Mouse (Mus musculus): ENCODE measurements around the gene Ltb4r1. TPM values are rescaled to one million over a fixed set of nuclear protein-coding genes. Genes with fewer than 3 reads are reported as not detected.

Gene Ltb4r1
- polyA plus RNA-seq, 2 experiments: 0.78 to 1.1 TPM

DNA sequence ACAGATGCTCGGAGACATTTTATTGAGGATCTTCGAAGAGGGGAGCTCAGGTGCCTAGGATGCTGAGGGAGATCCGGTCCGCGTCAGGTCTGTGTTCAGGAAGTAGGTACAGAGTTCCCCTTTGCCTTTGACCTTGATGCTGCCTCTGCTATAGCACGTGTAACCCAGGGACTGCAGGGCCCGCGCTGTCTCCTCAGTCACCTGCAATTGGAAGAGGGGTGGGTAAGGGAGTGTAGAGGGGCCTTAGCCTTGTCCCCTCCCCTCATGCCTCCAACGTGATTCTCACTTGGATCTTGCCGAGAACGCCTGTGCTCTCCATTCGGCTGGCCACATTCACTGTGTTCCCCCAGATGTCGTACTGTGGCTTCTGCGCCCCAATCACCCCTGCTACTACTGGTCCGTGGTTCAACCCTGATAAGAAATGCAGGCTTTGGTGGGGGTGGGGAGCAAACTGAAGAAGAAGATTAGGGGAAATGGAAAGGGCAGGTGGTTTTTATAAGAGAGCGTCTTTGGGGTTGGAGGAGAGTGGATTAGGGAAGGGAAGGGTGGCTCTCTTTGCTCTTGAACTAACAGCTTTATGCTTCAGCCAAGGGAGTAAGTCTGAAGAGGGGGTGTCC is 3.4 kb downstream of the Ltb4r1 start:
- no peaks in the 10 kb centered on the region; the same call in 1 of the 2 replicates for H3K4me1 ChIP-seq (ENCODE audit: control insufficient read depth, insufficient read depth, low read length)
- no peak overlapping the region for H3K4me3 ChIP-seq (replicated peaks; ENCODE audit: low read length)
- no peak for ATAC-seq (ENCODE audit: low FRiP score, low read depth)
- no peak for TF ChIP-seq POLR2A (IDR thresholded peaks at IDR 0.05; ENCODE audit: borderline replicate concordance, extremely low read depth, insufficient read depth, insufficient read length)
- peaks cover 12% of the 10 kb centered on the region for H3K27me3 ChIP-seq (ENCODE audit: control insufficient read depth, insufficient read depth, low read length)
- H3K4me2 ChIP-seq (replicated peaks; ENCODE audit: low read depth, low read length, severe bottlenecking): no peak overlapping the region
- H3K36me3 ChIP-seq (ENCODE audit: control insufficient read depth, insufficient read depth, low read length): peaks cover 6% of the 10 kb centered on the region; the same call in 1 of the 2 replicates
- 75% methylated on average over 16 of the region's 16 CpGs for WGBS
- H3K9ac ChIP-seq (ENCODE audit: low read depth, low read length, severe bottlenecking): no peak overlapping the region
- no peaks in the 10 kb centered on the region for H3K9me3 ChIP-seq (ENCODE audit: control insufficient read depth, low read length)
- no peak overlapping the region for H3K27ac ChIP-seq (replicated peaks; ENCODE audit: low read depth, low read length)
- no peak for DNase-seq (ENCODE audit: low spot score)

GRCm38 (mm10) chr14:55776711-55777110 is 10.9 kb downstream of the Ltb4r1 start:
- peaks cover 4% of the 10 kb centered on the region for H3K4me1 ChIP-seq (ENCODE audit: control insufficient read depth, insufficient read depth, low read length)
- WGBS: 76% methylated on average over 7 of the region's 7 CpGs
- peaks cover 25% of the 10 kb centered on the region; the same call in 1 of the 2 replicates for H3K36me3 ChIP-seq (ENCODE audit: control insufficient read depth, insufficient read depth, low read length)
- H3K4me3 ChIP-seq (replicated peaks; ENCODE audit: low read length): no peak overlapping the region
- no peaks in the 10 kb centered on the region for H3K9me3 ChIP-seq (ENCODE audit: control insufficient read depth, low read length)
- ATAC-seq (ENCODE audit: low FRiP score, low read depth) (no peak), DNase-seq (ENCODE audit: low spot score) (no peak)
- H3K27me3 ChIP-seq (ENCODE audit: control insufficient read depth, insufficient read depth, low read length): no peaks in the 10 kb centered on the region
- no peak overlapping the region for H3K27ac ChIP-seq (replicated peaks; ENCODE audit: low read depth, low read length)
- no peak for TF ChIP-seq POLR2A (IDR thresholded peaks at IDR 0.05; ENCODE audit: borderline replicate concordance, extremely low read depth, insufficient read depth, insufficient read length)
- no peak overlapping the region for H3K4me2 ChIP-seq (replicated peaks; ENCODE audit: low read depth, low read length, severe bottlenecking)
- no peak overlapping the region for H3K9ac ChIP-seq (ENCODE audit: low read depth, low read length, severe bottlenecking)

DNA sequence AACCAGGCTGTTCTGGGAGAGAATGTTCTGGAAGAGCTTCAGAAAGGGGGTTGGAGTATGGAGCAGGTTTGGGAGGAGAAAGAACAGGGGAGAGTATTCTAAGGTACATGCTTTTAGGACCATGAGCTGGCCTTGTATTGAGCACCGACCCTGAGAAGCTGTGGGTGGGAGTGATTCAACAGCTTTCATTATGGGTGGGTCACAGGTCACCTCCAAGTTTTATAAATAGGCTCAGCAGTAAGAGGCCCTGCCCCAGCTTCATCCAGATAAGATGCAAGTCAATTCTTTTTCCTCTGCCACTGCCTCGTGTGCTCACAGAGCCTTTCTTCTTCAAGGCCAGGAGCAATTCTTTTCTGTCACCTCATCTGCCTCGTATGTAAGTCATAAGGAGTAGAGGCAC is 11.4 kb downstream of the Ltb4r1 start:
- Histone ChIP-seq H3K4me1 (ENCODE audit: control insufficient read depth, insufficient read depth, low read length) (peaks cover 8% of the 10 kb centered on the region), H3K9me3 (ENCODE audit: control insufficient read depth, low read length) (no peaks in the 10 kb centered on the region), H3K27ac (replicated peaks; ENCODE audit: low read depth, low read length) (no peak overlapping the region), H3K4me3 (replicated peaks; ENCODE audit: low read length) (no peak overlapping the region), H3K9ac (ENCODE audit: low read depth, low read length, severe bottlenecking) (no peak overlapping the region), H3K27me3 (ENCODE audit: control insufficient read depth, insufficient read depth, low read length) (no peaks in the 10 kb centered on the region), H3K4me2 (replicated peaks; ENCODE audit: low read depth, low read length, severe bottlenecking) (no peak overlapping the region), H3K36me3 (ENCODE audit: control insufficient read depth, insufficient read depth, low read length) (peaks cover 22% of the 10 kb centered on the region; the same call in 1 of the 2 replicates)
- no peak for DNase-seq (ENCODE audit: low spot score)
- no peak for ATAC-seq (ENCODE audit: low FRiP score, low read depth)
- 37% methylated on average over 3 of the region's 3 CpGs for WGBS
- TF ChIP-seq POLR2A (IDR thresholded peaks at IDR 0.05; ENCODE audit: borderline replicate concordance, extremely low read depth, insufficient read depth, insufficient read length): no peak

GRCm38 (mm10) chr14:55777806-55778205 is 12.0 kb downstream of the Ltb4r1 start:
- Histone ChIP-seq H3K27me3 (ENCODE audit: control insufficient read depth, insufficient read depth, low read length) (no peaks in the 10 kb centered on the region), H3K36me3 (ENCODE audit: control insufficient read depth, insufficient read depth, low read length) (peaks cover 21% of the 10 kb centered on the region; the same call in 1 of the 2 replicates), H3K9ac (ENCODE audit: low read depth, low read length, severe bottlenecking) (no peak overlapping the region), H3K4me1 (ENCODE audit: control insufficient read depth, insufficient read depth, low read length) (peaks cover 14% of the 10 kb centered on the region), H3K27ac (replicated peaks; ENCODE audit: low read depth, low read length) (no peak overlapping the region), H3K4me2 (replicated peaks; ENCODE audit: low read depth, low read length, severe bottlenecking) (no peak overlapping the region), H3K9me3 (ENCODE audit: control insufficient read depth, low read length) (no peaks in the 10 kb centered on the region), H3K4me3 (replicated peaks; ENCODE audit: low read length) (no peak overlapping the region)
- no peak for TF ChIP-seq POLR2A (IDR thresholded peaks at IDR 0.05; ENCODE audit: borderline replicate concordance, extremely low read depth, insufficient read depth, insufficient read length)
- DNase-seq (ENCODE audit: low spot score) (no peak), ATAC-seq (ENCODE audit: low FRiP score, low read depth) (no peak)
- 92% methylated on average over 11 of the region's 11 CpGs for WGBS

GRCm38 (mm10) chr14:55778686-55779085 is 12.9 kb downstream of the Ltb4r1 start:
- Histone ChIP-seq H3K4me3 (replicated peaks; ENCODE audit: low read length) (no peak overlapping the region), H3K9me3 (ENCODE audit: control insufficient read depth, low read length) (no peaks in the 10 kb centered on the region), H3K4me2 (replicated peaks; ENCODE audit: low read depth, low read length, severe bottlenecking) (no peak overlapping the region), H3K9ac (ENCODE audit: low read depth, low read length, severe bottlenecking) (no peak overlapping the region), H3K36me3 (ENCODE audit: control insufficient read depth, insufficient read depth, low read length) (peaks cover 21% of the 10 kb centered on the region; the same call in 1 of the 2 replicates), H3K27ac (replicated peaks; ENCODE audit: low read depth, low read length) (no peak overlapping the region), H3K4me1 (ENCODE audit: control insufficient read depth, insufficient read depth, low read length) (peaks cover 15% of the 10 kb centered on the region), H3K27me3 (ENCODE audit: control insufficient read depth, insufficient read depth, low read length) (no peaks in the 10 kb centered on the region)
- TF ChIP-seq POLR2A (IDR thresholded peaks at IDR 0.05; ENCODE audit: borderline replicate concordance, extremely low read depth, insufficient read depth, insufficient read length): no peak
- ATAC-seq (ENCODE audit: low FRiP score, low read depth) (no peak), DNase-seq (ENCODE audit: low spot score) (no peak)
- WGBS: 90% methylated on average over 15 of the region's 15 CpGs

Data from limb, embryonic 14.5 days (tissue).